Mouse (Mus musculus): ENCODE measurements around the gene Rasal2. TPM values are rescaled to one million over a fixed set of nuclear protein-coding genes. Genes with fewer than 3 reads are reported as not detected.

The Rasal2 gene
- total RNA-seq (2021): 10 to 100 TPM; 22.2 to 23.2 TPM
- 5.1 and 10.7 TPM in 2 replicates for polyA plus RNA-seq (2012; rRNA removed)
- long read RNA-seq, partial matches to known transcripts: 2 of 6 reads
- long read RNA-seq, other reads (novel, unspliced or antisense): 4 of 6 reads

DNA sequence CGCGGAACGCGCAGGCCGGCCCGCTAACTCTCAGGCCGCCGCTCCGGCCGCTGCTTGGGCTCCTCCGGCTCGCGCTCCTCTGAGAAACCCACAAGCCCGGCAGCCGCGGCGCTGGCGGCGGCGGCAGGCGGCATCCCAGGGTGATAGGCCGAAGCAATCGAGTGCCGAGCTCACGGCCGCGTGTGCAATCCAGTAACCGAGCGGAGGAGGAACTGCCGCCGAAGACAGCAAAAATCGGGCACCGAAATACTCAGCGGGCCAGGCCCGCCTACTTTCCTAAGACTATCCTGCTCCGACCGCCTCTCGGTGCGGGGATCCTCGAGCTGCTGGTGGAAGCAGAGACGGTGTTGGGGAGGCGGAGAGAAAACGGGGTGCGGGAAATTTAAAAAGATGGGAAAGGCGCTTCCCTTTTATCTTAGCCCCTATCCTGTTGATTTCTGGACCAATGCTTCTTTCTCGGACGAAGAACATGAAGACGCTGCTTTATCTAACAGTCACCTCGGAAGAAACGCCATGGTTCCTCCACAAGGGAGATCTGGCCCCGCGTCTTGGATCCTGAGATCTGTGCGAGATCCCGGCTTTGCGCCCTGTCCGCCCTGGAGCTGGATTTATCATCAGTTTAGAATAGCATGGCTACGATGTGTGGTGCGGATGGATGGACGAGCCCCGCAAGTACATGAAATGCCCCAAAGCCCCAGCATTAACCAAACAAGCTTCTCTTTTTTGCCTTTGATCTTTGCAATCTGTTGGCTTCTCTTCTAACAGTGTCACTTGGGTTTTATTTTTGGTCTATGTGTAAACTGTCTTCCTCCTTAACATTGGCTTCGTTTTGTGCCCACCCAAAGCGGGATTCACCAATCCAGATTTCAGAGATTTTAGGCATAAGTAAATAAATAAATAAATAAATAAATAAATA is at the start of gene Rasal2:
Rasal2 (minus strand) TSS at position 142 of the 916 bp plus-strand sequence.
- 1% methylated on average over 62 of the region's 62 CpGs for WGBS
- H3K4me1 ChIP-seq (ENCODE audit: control insufficient read depth, insufficient read depth, low read length): peaks cover 16% of the 10 kb centered on the region
- peak within 1 kb of the TSS; percentile 91 for H3K9ac ChIP-seq (ENCODE audit: low read depth, low read length)
- H3K79me2 ChIP-seq (replicated peaks; ENCODE audit: control insufficient read depth, insufficient read depth, low read length): peaks cover 4% of the 10 kb centered on the region
- peak; percentile 97 for DNase-seq
- intact Hi-C loops (cut with DNase I): loop anchor here (5.0 kb wide), 1 partner anchor 65 kb away; no protein-coding TSS in a partner anchor
- peak within 1 kb of the TSS; percentile 80 for H3K4me3 ChIP-seq
- peak; percentile 17; the same call in 1 of the 2 replicates for TF ChIP-seq CTCF (IDR thresholded peaks at IDR 0.05)
- peak; percentile 63; the same call in 1 of the 2 replicates for TF ChIP-seq EP300 (IDR thresholded peaks at IDR 0.05; ENCODE audit: insufficient read depth, low read depth, low read length)
- TF ChIP-seq POLR2A (IDR thresholded peaks at IDR 0.05; ENCODE audit: insufficient read depth, low read depth, low read length): peak; percentile 88
- H3K27me3 ChIP-seq (ENCODE audit: control insufficient read depth, insufficient read depth, low read length): no peaks in the 10 kb centered on the region
- peaks cover 44% of the 10 kb centered on the region for H3K36me3 ChIP-seq (ENCODE audit: control insufficient read depth, insufficient read depth, low read length)
- H3K27ac ChIP-seq: peak within 1 kb of the TSS; percentile 92

- intact Hi-C loops (cut with DNase I): loop anchor here (5.0 to 10.0 kb wide), 2 partner anchors 359 to 546 kb away; no protein-coding TSS in a partner anchor
- no peaks in the 10 kb centered on the region for H3K27me3 ChIP-seq (ENCODE audit: control insufficient read depth, insufficient read depth, low read length)
- H3K36me3 ChIP-seq (ENCODE audit: control insufficient read depth, insufficient read depth, low read length): no peaks in the 10 kb centered on the region
- no peak overlapping the region for H3K9ac ChIP-seq (ENCODE audit: low read depth, low read length)
- TF ChIP-seq EP300 (IDR thresholded peaks at IDR 0.05; ENCODE audit: insufficient read depth, low read depth, low read length) (no peak), CTCF (IDR thresholded peaks at IDR 0.05) (no peak), POLR2A (IDR thresholded peaks at IDR 0.05; ENCODE audit: insufficient read depth, low read depth, low read length) (no peak)
- H3K27ac ChIP-seq: no peak overlapping the region
- peaks cover 3% of the 10 kb centered on the region for H3K4me1 ChIP-seq (ENCODE audit: control insufficient read depth, insufficient read depth, low read length)
- 98% methylated on average over 5 of the region's 5 CpGs for WGBS
- H3K79me2 ChIP-seq (replicated peaks; ENCODE audit: control insufficient read depth, insufficient read depth, low read length): no peaks in the 10 kb centered on the region
- no peak for DNase-seq
- H3K4me3 ChIP-seq: no peak overlapping the region
Measured at GRCm38 (mm10) chr1:157461276-157461675, 48.9 kb upstream of the Rasal2 start.

DNA sequence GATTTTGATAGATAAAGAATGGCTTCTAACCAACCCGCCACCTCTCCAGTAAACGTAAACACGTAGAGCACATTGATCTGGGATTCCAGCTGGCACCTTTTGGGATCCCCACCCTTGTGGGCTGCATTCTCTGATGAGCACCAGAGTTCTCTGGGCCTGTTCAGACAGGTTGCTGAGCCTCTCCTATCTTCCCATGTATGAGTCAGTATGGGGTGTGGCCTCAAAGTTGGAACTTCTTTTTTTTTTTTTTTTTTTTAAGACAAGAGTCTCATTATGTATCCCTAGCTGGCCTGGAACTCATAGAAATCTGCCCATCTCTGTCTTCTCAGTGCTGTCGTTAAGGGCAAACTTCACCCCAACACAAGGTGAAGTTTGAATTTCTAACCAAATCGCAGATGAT is 47.5 kb upstream of the Rasal2 start:
- H3K9ac ChIP-seq (ENCODE audit: low read depth, low read length): no peak overlapping the region
- H3K27me3 ChIP-seq (ENCODE audit: control insufficient read depth, insufficient read depth, low read length): no peaks in the 10 kb centered on the region
- TF ChIP-seq POLR2A (IDR thresholded peaks at IDR 0.05; ENCODE audit: insufficient read depth, low read depth, low read length) (no peak), EP300 (IDR thresholded peaks at IDR 0.05; ENCODE audit: insufficient read depth, low read depth, low read length) (no peak), CTCF (IDR thresholded peaks at IDR 0.05) (no peak)
- WGBS: 88% methylated on average over 5 of the region's 5 CpGs
- no peaks in the 10 kb centered on the region for H3K36me3 ChIP-seq (ENCODE audit: control insufficient read depth, insufficient read depth, low read length)
- no peaks in the 10 kb centered on the region for H3K79me2 ChIP-seq (replicated peaks; ENCODE audit: control insufficient read depth, insufficient read depth, low read length)
- intact Hi-C loops (cut with DNase I): loop anchor here (2.0 to 10.0 kb wide), 4 partner anchors 178 to 545 kb away; no protein-coding TSS in a partner anchor
- peaks cover 3% of the 10 kb centered on the region for H3K4me1 ChIP-seq (ENCODE audit: control insufficient read depth, insufficient read depth, low read length)
- no peak overlapping the region for H3K27ac ChIP-seq
- H3K4me3 ChIP-seq: no peak overlapping the region
- DNase-seq: no peak

GRCm38 (mm10) chr1:157458421-157459208 is 46.2 kb upstream of the Rasal2 start, which contains the start of gene Cryzl2:
TSS of gene Cryzl2 (plus strand) at chr1:157458577.
- intact Hi-C loops (cut with DNase I): loop anchor here (2.0 to 5.0 kb wide), 2 partner anchors 176 to 372 kb away; no protein-coding TSS in a partner anchor
- peak; percentile 65 for TF ChIP-seq POLR2A (IDR thresholded peaks at IDR 0.05; ENCODE audit: insufficient read depth, low read depth, low read length)
- peak; percentile 90 for TF ChIP-seq CTCF (IDR thresholded peaks at IDR 0.05)
- peak; percentile 97 for TF ChIP-seq EP300 (IDR thresholded peaks at IDR 0.05; ENCODE audit: insufficient read depth, low read depth, low read length)
- Histone ChIP-seq H3K79me2 (replicated peaks; ENCODE audit: control insufficient read depth, insufficient read depth, low read length) (no peaks in the 10 kb centered on the region), H3K27me3 (ENCODE audit: control insufficient read depth, insufficient read depth, low read length) (no peaks in the 10 kb centered on the region), H3K36me3 (ENCODE audit: control insufficient read depth, insufficient read depth, low read length) (no peaks in the 10 kb centered on the region), H3K4me1 (ENCODE audit: control insufficient read depth, insufficient read depth, low read length) (peaks cover 3% of the 10 kb centered on the region), H3K27ac (peak within 1 kb of the TSS; percentile 49), H3K4me3 (peak within 1 kb of the TSS; percentile 49), H3K9ac (ENCODE audit: low read depth, low read length) (peak within 1 kb of the TSS; percentile 32)
- peak; percentile 89 for DNase-seq
- WGBS: 12% methylated on average over 28 of the region's 29 CpGs

- no peak for DNase-seq
- 97% methylated on average over 3 of the region's 3 CpGs for WGBS
- Histone ChIP-seq H3K9ac (ENCODE audit: low read depth, low read length) (no peak overlapping the region), H3K36me3 (ENCODE audit: control insufficient read depth, insufficient read depth, low read length) (no peaks in the 10 kb centered on the region), H3K27me3 (ENCODE audit: control insufficient read depth, insufficient read depth, low read length) (no peaks in the 10 kb centered on the region), H3K4me1 (ENCODE audit: control insufficient read depth, insufficient read depth, low read length) (peaks cover 3% of the 10 kb centered on the region), H3K27ac (peak overlapping the region; percentile 49), H3K79me2 (replicated peaks; ENCODE audit: control insufficient read depth, insufficient read depth, low read length) (no peaks in the 10 kb centered on the region), H3K4me3 (no peak overlapping the region)
- intact Hi-C loops (cut with DNase I): loop anchor here (2.0 to 5.0 kb wide), 3 partner anchors 159 to 371 kb away; no protein-coding TSS in a partner anchor
- TF ChIP-seq POLR2A (IDR thresholded peaks at IDR 0.05; ENCODE audit: insufficient read depth, low read depth, low read length) (no peak), CTCF (IDR thresholded peaks at IDR 0.05) (no peak), EP300 (IDR thresholded peaks at IDR 0.05; ENCODE audit: insufficient read depth, low read depth, low read length) (no peak)
Measured at GRCm38 (mm10) chr1:157457789-157458188, 45.4 kb upstream of the Rasal2 start.

Data from heart, adult 2 months (tissue).